Mouse (Mus musculus): ENCODE data around the gene Cog6. TPM values are rescaled to one million over a fixed set of nuclear protein-coding genes. Genes with fewer than 3 reads are reported as not detected.

The Cog6 gene
- polyA plus RNA-seq, 1 experiment from 2014 or later: 54.9 TPM

DNA sequence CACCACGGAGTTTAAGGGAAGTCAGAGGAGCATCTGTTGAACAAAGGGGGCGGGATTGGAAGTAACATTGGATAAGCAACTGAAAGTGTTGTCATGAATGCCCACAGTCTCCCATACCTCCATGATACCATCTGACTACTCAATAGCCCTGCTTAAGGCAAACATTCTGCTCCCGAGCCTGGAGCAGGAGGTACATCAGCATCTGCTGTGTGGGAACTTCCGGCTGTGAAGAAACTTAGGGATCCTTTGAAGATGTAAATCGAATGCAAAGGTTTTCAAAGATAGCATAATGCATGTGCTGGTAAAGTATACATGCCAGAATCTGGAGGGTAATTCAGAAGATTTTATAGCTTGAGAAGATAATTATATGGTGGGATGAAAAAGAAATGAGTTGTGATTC lies 21.9 kb upstream of the Cog6 start:
- H3K27ac ChIP-seq (ENCODE audit: low read depth, low read length): no peak overlapping the region
- no peak overlapping the region for H3K9ac ChIP-seq (ENCODE audit: low read length)
- H3K9me3 ChIP-seq (ENCODE audit: control insufficient read depth, low read length): no peaks in the 10 kb centered on the region
- peaks cover 5% of the 10 kb centered on the region; the same call in 1 of the 2 replicates for H3K4me1 ChIP-seq (ENCODE audit: control insufficient read depth, insufficient read depth, low read length)
- no peak overlapping the region for H3K4me2 ChIP-seq (ENCODE audit: low read depth)
- H3K27me3 ChIP-seq (ENCODE audit: control insufficient read depth, insufficient read depth, low read length): no peaks in the 10 kb centered on the region
- no peak for DNase-seq (ENCODE audit: low spot score)
- no peaks in the 10 kb centered on the region for H3K36me3 ChIP-seq (ENCODE audit: control insufficient read depth, insufficient read depth, low read length)
- no peak for ATAC-seq (ENCODE audit: insufficient read depth, low FRiP score, low TSS enrichment)
- 68% methylated on average over 5 of the region's 5 CpGs for WGBS
- no peak overlapping the region for H3K4me3 ChIP-seq (ENCODE audit: low read depth, low read length)

DNA sequence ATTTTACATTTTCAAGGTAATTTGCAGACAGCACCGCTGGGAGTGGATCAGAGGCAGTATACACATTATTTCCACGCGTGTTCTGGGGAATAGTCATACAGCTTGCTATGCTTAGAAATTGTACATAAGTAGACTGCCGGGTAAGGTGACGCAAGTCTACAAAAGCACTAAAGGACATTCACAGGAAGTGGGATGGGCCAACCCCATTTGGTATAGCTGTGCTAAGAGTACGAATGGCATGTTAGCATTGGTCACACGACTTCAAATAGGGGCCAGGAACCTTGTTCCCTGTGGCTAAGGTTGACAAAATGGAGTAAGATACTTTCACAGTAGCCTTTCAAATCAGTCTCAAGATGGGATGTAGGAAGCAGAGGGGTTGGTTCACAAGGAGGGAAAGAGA lies 19.9 kb upstream of the Cog6 start:
- Histone ChIP-seq H3K27me3 (ENCODE audit: control insufficient read depth, insufficient read depth, low read length) (no peaks in the 10 kb centered on the region), H3K36me3 (ENCODE audit: control insufficient read depth, insufficient read depth, low read length) (no peaks in the 10 kb centered on the region), H3K9ac (ENCODE audit: low read length) (no peak overlapping the region), H3K4me1 (ENCODE audit: control insufficient read depth, insufficient read depth, low read length) (peaks cover 5% of the 10 kb centered on the region; the same call in 1 of the 2 replicates), H3K4me3 (ENCODE audit: low read depth, low read length) (no peak overlapping the region), H3K4me2 (ENCODE audit: low read depth) (no peak overlapping the region), H3K27ac (ENCODE audit: low read depth, low read length) (no peak overlapping the region), H3K9me3 (ENCODE audit: control insufficient read depth, low read length) (no peaks in the 10 kb centered on the region)
- ATAC-seq (ENCODE audit: insufficient read depth, low FRiP score, low TSS enrichment) (no peak), DNase-seq (ENCODE audit: low spot score) (no peak)
- 85% methylated on average over 7 of the region's 7 CpGs for whole genome bisulfite sequencing

DNA sequence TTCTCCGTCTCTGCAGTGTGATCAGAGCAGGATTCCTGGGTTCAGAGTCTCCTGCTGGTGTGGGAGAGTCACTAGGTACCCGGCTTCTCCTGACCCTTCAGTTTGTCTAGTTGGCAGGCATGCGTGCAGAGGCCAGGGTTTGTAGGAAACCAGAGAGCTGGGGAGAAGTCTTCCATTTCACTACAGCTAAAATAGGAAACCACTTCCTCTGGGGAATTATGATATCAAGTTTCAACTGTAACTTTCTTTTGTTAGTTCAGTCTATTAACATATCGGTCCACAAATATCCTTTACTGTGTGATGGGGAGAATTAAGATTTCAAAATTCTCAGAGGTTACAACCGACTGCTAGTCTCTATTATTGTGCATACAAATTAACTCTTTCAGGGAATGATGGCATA lies 19.0 kb upstream of the Cog6 start:
- Histone ChIP-seq H3K36me3 (ENCODE audit: control insufficient read depth, insufficient read depth, low read length) (no peaks in the 10 kb centered on the region), H3K4me1 (ENCODE audit: control insufficient read depth, insufficient read depth, low read length) (peaks cover 5% of the 10 kb centered on the region; the same call in 1 of the 2 replicates), H3K27me3 (ENCODE audit: control insufficient read depth, insufficient read depth, low read length) (no peaks in the 10 kb centered on the region), H3K4me3 (ENCODE audit: low read depth, low read length) (no peak overlapping the region), H3K9ac (ENCODE audit: low read length) (no peak overlapping the region), H3K27ac (ENCODE audit: low read depth, low read length) (no peak overlapping the region), H3K9me3 (ENCODE audit: control insufficient read depth, low read length) (no peaks in the 10 kb centered on the region), H3K4me2 (ENCODE audit: low read depth) (no peak overlapping the region)
- WGBS: 78% methylated on average over 5 of the region's 5 CpGs
- DNase-seq (ENCODE audit: low spot score): no peak
- ATAC-seq (ENCODE audit: insufficient read depth, low FRiP score, low TSS enrichment): no peak

GRCm38 (mm10) chr3:53033448-53033847 lies 16.4 kb upstream of the Cog6 start:
- WGBS: 25% methylated on average over 3 of the region's 3 CpGs
- peak; percentile 57 for DNase-seq (ENCODE audit: low spot score)

DNA sequence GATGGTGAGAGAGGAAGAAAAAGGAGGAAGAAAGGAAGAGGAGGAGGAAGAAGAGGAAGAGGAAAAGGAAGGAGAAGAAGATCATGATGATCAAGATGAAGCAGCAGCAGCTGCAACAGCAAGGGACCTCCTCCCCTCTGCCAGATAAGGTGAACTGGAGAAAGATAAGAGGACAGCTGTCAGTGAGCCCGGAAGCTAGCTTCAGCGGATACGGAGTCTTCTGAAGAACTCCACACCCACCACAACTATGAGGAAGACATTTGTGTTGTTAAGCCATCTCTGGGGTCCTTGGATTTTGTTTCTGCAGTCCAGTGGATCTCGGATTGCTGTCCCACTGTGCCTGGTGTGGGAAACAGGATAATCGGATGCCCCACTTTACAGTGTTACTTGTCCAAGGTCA lies 15.4 kb upstream of the Cog6 start:
- no peak overlapping the region for H3K27ac ChIP-seq (ENCODE audit: low read depth, low read length)
- no peak for ATAC-seq (ENCODE audit: insufficient read depth, low FRiP score, low TSS enrichment)
- 72% methylated on average over 5 of the region's 5 CpGs for WGBS

More at GRCm38 (mm10) chr3:53033448-53033847, 16.4 kb upstream of the Cog6 start:
- H3K27me3 ChIP-seq (ENCODE audit: control insufficient read depth, insufficient read depth, low read length): no peaks in the 10 kb centered on the region
- no peaks in the 10 kb centered on the region for H3K36me3 ChIP-seq (ENCODE audit: control insufficient read depth, insufficient read depth, low read length)
- no peak overlapping the region for H3K4me2 ChIP-seq (ENCODE audit: low read depth)
- H3K4me1 ChIP-seq (ENCODE audit: control insufficient read depth, insufficient read depth, low read length): no peaks in the 10 kb centered on the region
- H3K4me3 ChIP-seq (ENCODE audit: low read depth, low read length): no peak overlapping the region
- ATAC-seq (ENCODE audit: insufficient read depth, low FRiP score, low TSS enrichment): no peak
- H3K9ac ChIP-seq (ENCODE audit: low read length): no peak overlapping the region
- H3K9me3 ChIP-seq (ENCODE audit: control insufficient read depth, low read length): no peaks in the 10 kb centered on the region
- no peak overlapping the region for H3K27ac ChIP-seq (ENCODE audit: low read depth, low read length)

GRCm38 (mm10) chr3:53031586-53031985 lies 14.5 kb upstream of the Cog6 start:
- WGBS: 53% methylated on average over 6 of the region's 6 CpGs
- DNase-seq (ENCODE audit: low spot score) (no peak), ATAC-seq (ENCODE audit: insufficient read depth, low FRiP score, low TSS enrichment) (no peak)
- no peaks in the 10 kb centered on the region for H3K36me3 ChIP-seq (ENCODE audit: control insufficient read depth, insufficient read depth, low read length)
- no peaks in the 10 kb centered on the region for H3K9me3 ChIP-seq (ENCODE audit: control insufficient read depth, low read length)
- no peaks in the 10 kb centered on the region for H3K4me1 ChIP-seq (ENCODE audit: control insufficient read depth, insufficient read depth, low read length)
- no peak overlapping the region for H3K9ac ChIP-seq (ENCODE audit: low read length)
- H3K27ac ChIP-seq (ENCODE audit: low read depth, low read length): no peak overlapping the region
- no peak overlapping the region for H3K4me3 ChIP-seq (ENCODE audit: low read depth, low read length)
- no peaks in the 10 kb centered on the region for H3K27me3 ChIP-seq (ENCODE audit: control insufficient read depth, insufficient read depth, low read length)
- no peak overlapping the region for H3K4me2 ChIP-seq (ENCODE audit: low read depth)

More for the DNA sequence above, 15.4 kb upstream of the Cog6 start:
- DNase-seq (ENCODE audit: low spot score): no peak
- H3K4me3 ChIP-seq (ENCODE audit: low read depth, low read length): no peak overlapping the region
- no peaks in the 10 kb centered on the region for H3K36me3 ChIP-seq (ENCODE audit: control insufficient read depth, insufficient read depth, low read length)
- H3K4me1 ChIP-seq (ENCODE audit: control insufficient read depth, insufficient read depth, low read length): no peaks in the 10 kb centered on the region
- H3K9ac ChIP-seq (ENCODE audit: low read length): no peak overlapping the region
- H3K27me3 ChIP-seq (ENCODE audit: control insufficient read depth, insufficient read depth, low read length): no peaks in the 10 kb centered on the region
- H3K9me3 ChIP-seq (ENCODE audit: control insufficient read depth, low read length): no peaks in the 10 kb centered on the region
- H3K4me2 ChIP-seq (ENCODE audit: low read depth): no peak overlapping the region

- H3K4me3 ChIP-seq (ENCODE audit: low read depth, low read length): no peak overlapping the region
- H3K4me1 ChIP-seq (ENCODE audit: control insufficient read depth, insufficient read depth, low read length): no peaks in the 10 kb centered on the region
- no peak for ATAC-seq (ENCODE audit: insufficient read depth, low FRiP score, low TSS enrichment)
- no peak overlapping the region for H3K9ac ChIP-seq (ENCODE audit: low read length)
- H3K27me3 ChIP-seq (ENCODE audit: control insufficient read depth, insufficient read depth, low read length): no peaks in the 10 kb centered on the region
- H3K9me3 ChIP-seq (ENCODE audit: control insufficient read depth, low read length): no peaks in the 10 kb centered on the region
- no peaks in the 10 kb centered on the region for H3K36me3 ChIP-seq (ENCODE audit: control insufficient read depth, insufficient read depth, low read length)
- DNase-seq (ENCODE audit: low spot score): peak; percentile 78
- WGBS: 23% methylated on average over 7 of the region's 7 CpGs
- no peak overlapping the region for H3K27ac ChIP-seq (ENCODE audit: low read depth, low read length)
- no peak overlapping the region for H3K4me2 ChIP-seq (ENCODE audit: low read depth)
These were observed 12.0 kb upstream of the Cog6 start for GRCm38 (mm10) chr3:53029046-53029445.

DNA sequence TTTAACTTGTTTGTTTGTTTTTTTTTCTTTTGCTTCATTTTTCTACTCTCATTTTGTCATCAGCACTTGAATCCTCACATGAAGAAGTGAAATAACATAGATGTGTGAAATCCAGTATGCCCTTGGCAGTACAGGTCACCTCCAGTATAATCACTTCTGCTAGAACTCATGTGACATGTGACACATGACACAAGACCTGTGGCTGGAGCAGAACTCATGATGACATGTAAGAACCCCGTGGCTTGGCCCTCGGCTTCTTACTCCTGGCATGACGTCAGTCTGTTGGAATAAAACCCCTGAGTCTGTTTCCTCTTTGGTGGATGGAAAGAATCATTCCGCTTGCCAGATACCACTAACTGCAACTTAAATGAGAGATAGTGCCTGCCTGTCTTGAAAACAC lies 10.3 kb upstream of the Cog6 start:
- H3K27ac ChIP-seq (ENCODE audit: low read depth, low read length): no peak overlapping the region
- H3K27me3 ChIP-seq (ENCODE audit: control insufficient read depth, insufficient read depth, low read length): no peaks in the 10 kb centered on the region
- H3K4me1 ChIP-seq (ENCODE audit: control insufficient read depth, insufficient read depth, low read length): no peaks in the 10 kb centered on the region
- H3K4me3 ChIP-seq (ENCODE audit: low read depth, low read length): no peak overlapping the region
- no peaks in the 10 kb centered on the region for H3K9me3 ChIP-seq (ENCODE audit: control insufficient read depth, low read length)
- 88% methylated on average over 4 of the region's 4 CpGs for WGBS
- ATAC-seq (ENCODE audit: insufficient read depth, low FRiP score, low TSS enrichment) (no peak), DNase-seq (ENCODE audit: low spot score) (no peak)
- no peak overlapping the region for H3K4me2 ChIP-seq (ENCODE audit: low read depth)
- H3K9ac ChIP-seq (ENCODE audit: low read length): no peak overlapping the region
- no peaks in the 10 kb centered on the region for H3K36me3 ChIP-seq (ENCODE audit: control insufficient read depth, insufficient read depth, low read length)

GRCm38 (mm10) chr3:53007411-53007810 lies 9.6 kb downstream of the Cog6 start:
- DNase-seq (ENCODE audit: low spot score) (no peak), ATAC-seq (ENCODE audit: insufficient read depth, low FRiP score, low TSS enrichment) (no peak)
- Histone ChIP-seq H3K36me3 (ENCODE audit: control insufficient read depth, insufficient read depth, low read length) (peaks cover 12% of the 10 kb centered on the region), H3K4me1 (ENCODE audit: control insufficient read depth, insufficient read depth, low read length) (no peaks in the 10 kb centered on the region), H3K4me2 (ENCODE audit: low read depth) (no peak overlapping the region), H3K27me3 (ENCODE audit: control insufficient read depth, insufficient read depth, low read length) (no peaks in the 10 kb centered on the region), H3K9me3 (ENCODE audit: control insufficient read depth, low read length) (no peaks in the 10 kb centered on the region), H3K4me3 (ENCODE audit: low read depth, low read length) (no peak overlapping the region), H3K27ac (ENCODE audit: low read depth, low read length) (no peak overlapping the region), H3K9ac (ENCODE audit: low read length) (no peak overlapping the region)
- WGBS: 95% methylated on average over 8 of the region's 8 CpGs
